Mouse (Mus musculus) megakaryocyte-erythroid progenitor cell, adult 5 weeks (primary cell): Measurements from ENCODE around the gene Trp53bp1. TPM values are rescaled to one million over a fixed set of nuclear protein-coding genes. Genes with fewer than 3 reads are reported as not detected.

Experiments used
- polyA plus RNA-seq: library from polyadenylated mRNA; stranded (reverse); fragments of >175 nt; gene quantifications from 2 replicates; pipeline ENCODE4 v1.2.3, GENCODE M21; 2012

Gene Trp53bp1
- polyA plus RNA-seq, result 22.0 and 34.2 TPM in 2 replicates

GRCm38 (mm10) chr2:121271236-121271927 lies at the start of gene Trp53bp1:
Trp53bp1 (minus strand) TSS chr2:121271407.

GRCm38 (mm10) chr2:121288901-121289729 lies 17.9 kb upstream of the Trp53bp1 start, which contains the start of gene Map1a:
Map1a (plus strand) TSS chr2:121289600.

GRCm38 (mm10) chr2:121170980-121171742 lies 100.0 kb downstream of the Trp53bp1 start, which contains the start of gene Zscan29:
Zscan29 (minus strand) TSS chr2:121171125.

GRCm38 (mm10) chr2:121170481-121170971 lies 100.7 kb downstream of the Trp53bp1 start, which contains the start of gene Tubgcp4:
Tubgcp4 (plus strand) TSS chr2:121170654.

Other genes starting within 250 kb of the Trp53bp1 start
- 0.84 and 1.1 TPM in 2 replicates for gene Epb42, start 234.3 kb downstream of the Trp53bp1 start, polyA plus RNA-seq
- not detected in 2 replicates for gene Tgm5, start 185.6 kb downstream of the Trp53bp1 start, polyA plus RNA-seq
- gene Tgm7, start 161.6 kb downstream of the Trp53bp1 start, polyA plus RNA-seq, result not detected in 2 replicates
- 4.2 and 4.6 TPM in 2 replicates for gene Adal, start 131.0 kb downstream of the Trp53bp1 start, polyA plus RNA-seq
- gene Lcmt2, start 130.8 kb downstream of the Trp53bp1 start, polyA plus RNA-seq, result 7.2 and 8.4 TPM in 2 replicates
- gene Tubgcp4, start 100.8 kb downstream of the Trp53bp1 start, polyA plus RNA-seq, result 14.5 and 16.1 TPM in 2 replicates
- gene Zscan29, start 100.3 kb downstream of the Trp53bp1 start, polyA plus RNA-seq, result 13.7 and 16.5 TPM in 2 replicates
- 0.01 and 0.30 TPM in 2 replicates for gene Map1a, start 18.2 kb upstream of the Trp53bp1 start, polyA plus RNA-seq
- 5.6 and 6.3 TPM in 2 replicates for gene Ppip5k1, start 84.0 kb upstream of the Trp53bp1 start, polyA plus RNA-seq
- not detected in 2 replicates for gene Ckmt1, start 86.3 kb upstream of the Trp53bp1 start, polyA plus RNA-seq
- gene Strc, start 115.8 kb upstream of the Trp53bp1 start, polyA plus RNA-seq, result 0.04 TPM in 1 of 2 replicates, not detected in the other
- 785 and 987 TPM in 2 replicates for gene Pdia3, start 142.4 kb upstream of the Trp53bp1 start, polyA plus RNA-seq
- 0.24 and 0.29 TPM in 2 replicates for gene Catsper2, start 142.4 kb upstream of the Trp53bp1 start, polyA plus RNA-seq
- 0.05 TPM in 2 replicates for gene Ell3, start 172.9 kb upstream of the Trp53bp1 start, polyA plus RNA-seq
- gene Serf2, start 177.8 kb upstream of the Trp53bp1 start, polyA plus RNA-seq, result 327 and 366 TPM in 2 replicates
- gene Hypk, start 181.9 kb upstream of the Trp53bp1 start, polyA plus RNA-seq, result 73.0 and 125 TPM in 2 replicates
- 0.05 TPM in 1 of 2 replicates, not detected in the other for gene Serinc4, start 185.4 kb upstream of the Trp53bp1 start, polyA plus RNA-seq
- 3.7 and 4.6 TPM in 2 replicates for gene Mfap1b, start 202.7 kb upstream of the Trp53bp1 start, polyA plus RNA-seq
- 4.7 and 4.9 TPM in 2 replicates for gene Mfap1a, start 235.3 kb upstream of the Trp53bp1 start, polyA plus RNA-seq
- gene Wdr76, start 235.3 kb upstream of the Trp53bp1 start, polyA plus RNA-seq, result 1.2 and 1.3 TPM in 2 replicates